Mouse (Mus musculus): Measurements from ENCODE around the gene Olfr430.
"Not testable (repeated sequence)": the region's sequence is repeated elsewhere in the genome, so short reads cannot be mapped to it uniquely, and the experiment has no call there.

Olfr430 gene

GRCm38 (mm10) chr1:174066305-174066704 is at the start of gene Olfr430:
Gene Olfr430 (plus strand): TSS chr1:174066605.
- no peak for DNase-seq

- no peak for DNase-seq
Observed at GRCm38 (mm10) chr1:174031698-174032097, 34.7 kb upstream of the Olfr430 start, which contains the start of gene Ifi205. Gene Ifi205 (minus strand): TSS chr1:174031810.

GRCm38 (mm10) chr1:174035841-174036240 is 30.6 kb upstream of the Olfr430 start:
- DNase-seq: no peak

- DNase-seq: no peak
Observed at GRCm38 (mm10) chr1:174038480-174038879, 27.9 kb upstream of the Olfr430 start.

GRCm38 (mm10) chr1:174040523-174041177 is 25.8 kb upstream of the Olfr430 start, which contains the start of gene Olfr433:
Gene Olfr433 (plus strand): TSS chr1:174040705.
- DNase-seq: no peak

- DNase-seq: not testable (repeated sequence)
Observed at GRCm38 (mm10) chr1:174042091-174042884, 24.1 kb upstream of the Olfr430 start.

GRCm38 (mm10) chr1:174044431-174044830 is 22.0 kb upstream of the Olfr430 start:
- no peak for DNase-seq

GRCm38 (mm10) chr1:174048227-174048626 is 18.2 kb upstream of the Olfr430 start:
- not testable (repeated sequence) for DNase-seq

GRCm38 (mm10) chr1:174048893-174049292 is 17.5 kb upstream of the Olfr430 start, which contains the start of gene Olfr432:
Gene Olfr432 (plus strand): TSS chr1:174049205.
- no peak for DNase-seq

GRCm38 (mm10) chr1:174049357-174049756 is 17.0 kb upstream of the Olfr430 start:
- not testable (repeated sequence) for DNase-seq

GRCm38 (mm10) chr1:174050532-174050931 is 15.9 kb upstream of the Olfr430 start:
- DNase-seq: no peak

GRCm38 (mm10) chr1:174051515-174051914 is 14.9 kb upstream of the Olfr430 start:
- DNase-seq: no peak

GRCm38 (mm10) chr1:174051931-174052536 is 14.4 kb upstream of the Olfr430 start:
- DNase-seq: no peak

- DNase-seq: no peak
Observed at GRCm38 (mm10) chr1:174052981-174053380, 13.4 kb upstream of the Olfr430 start.

GRCm38 (mm10) chr1:174055248-174055647 is 11.2 kb upstream of the Olfr430 start:
- DNase-seq: no peak

- no peak for DNase-seq
Observed at GRCm38 (mm10) chr1:174084031-174084430, 17.6 kb downstream of the Olfr430 start, which contains the start of gene Olfr429. Gene Olfr429 (plus strand): TSS chr1:174084331.

GRCm38 (mm10) chr1:174096591-174096990 is 30.2 kb downstream of the Olfr430 start, which contains the start of gene Olfr427:
Gene Olfr427 (plus strand): TSS chr1:174096891.
- no peak for DNase-seq

GRCm38 (mm10) chr1:174103735-174104134 is 37.3 kb downstream of the Olfr430 start:
- DNase-seq: no peak

- no peak for DNase-seq
Observed at GRCm38 (mm10) chr1:174121062-174121461, 54.7 kb downstream of the Olfr430 start, which contains the start of gene Olfr231. Gene Olfr231 (minus strand): TSS chr1:174121162.

Data from cerebellum, adult 11 months (tissue).